Mouse (Mus musculus): ENCODE results near the gene Jdp2. TPM values are rescaled to one million over a fixed set of nuclear protein-coding genes. Genes with fewer than 3 reads are reported as not detected.

Jdp2 gene
- polyA plus RNA-seq, 1 experiment from 2014 or later = 16.1 TPM

GRCm38 (mm10) chr12:85668696-85669095 lies 69.9 kb downstream of the Jdp2 start:
- 91% methylated on average over 3 of the region's 3 CpGs for WGBS (ENCODE audit: missing documents)

GRCm38 (mm10) chr12:85670080-85670479 lies 71.3 kb downstream of the Jdp2 start:
- H3K36me3 ChIP-seq (ENCODE audit: inconsistent target) = no peaks in the 10 kb centered on the region
- no peaks in the 10 kb centered on the region for H3K79me2 ChIP-seq (ENCODE audit: inconsistent target)
- peak overlapping the region; percentile 33 for H3K27ac ChIP-seq
- WGBS (ENCODE audit: missing documents) = 4% methylated on average over 3 of the region's 3 CpGs
- no peak overlapping the region for H3K4me3 ChIP-seq (ENCODE audit: inconsistent target)

More at GRCm38 (mm10) chr12:85668696-85669095, 69.9 kb downstream of the Jdp2 start:
- no peaks in the 10 kb centered on the region for H3K79me2 ChIP-seq (ENCODE audit: inconsistent target)
- no peak overlapping the region for H3K27ac ChIP-seq
- H3K4me3 ChIP-seq (ENCODE audit: inconsistent target) = no peak overlapping the region
- no peaks in the 10 kb centered on the region for H3K36me3 ChIP-seq (ENCODE audit: inconsistent target)

- Histone ChIP-seq H3K79me2 (ENCODE audit: inconsistent target) (no peaks in the 10 kb centered on the region), H3K27ac (no peak overlapping the region), H3K36me3 (ENCODE audit: inconsistent target) (no peaks in the 10 kb centered on the region), H3K4me3 (ENCODE audit: inconsistent target) (no peak overlapping the region)
- WGBS (ENCODE audit: missing documents) = 28% methylated on average over 8 of the region's 8 CpGs
Observed at GRCm38 (mm10) chr12:85673914-85674313, 75.1 kb downstream of the Jdp2 start.

GRCm38 (mm10) chr12:85679117-85679516 lies 80.3 kb downstream of the Jdp2 start:
- Histone ChIP-seq H3K36me3 (ENCODE audit: inconsistent target) (no peaks in the 10 kb centered on the region), H3K27ac (no peak overlapping the region), H3K4me3 (ENCODE audit: inconsistent target) (no peak overlapping the region), H3K79me2 (ENCODE audit: inconsistent target) (no peaks in the 10 kb centered on the region)
- 92% methylated on average over 5 of the region's 5 CpGs for WGBS (ENCODE audit: missing documents)

GRCm38 (mm10) chr12:85679808-85680207 lies 81.0 kb downstream of the Jdp2 start:
- 78% methylated on average over 2 of the region's 2 CpGs for WGBS (ENCODE audit: missing documents)
- Histone ChIP-seq H3K27ac (no peak overlapping the region), H3K79me2 (ENCODE audit: inconsistent target) (no peaks in the 10 kb centered on the region), H3K36me3 (ENCODE audit: inconsistent target) (no peaks in the 10 kb centered on the region), H3K4me3 (ENCODE audit: inconsistent target) (no peak overlapping the region)

- Histone ChIP-seq H3K36me3 (ENCODE audit: inconsistent target) (no peaks in the 10 kb centered on the region), H3K4me3 (ENCODE audit: inconsistent target) (no peak overlapping the region), H3K27ac (no peak overlapping the region), H3K79me2 (ENCODE audit: inconsistent target) (no peaks in the 10 kb centered on the region; the same call in 1 of the 2 replicates)
- 64% methylated on average over 2 of the region's 2 CpGs for WGBS (ENCODE audit: missing documents)
Observed at GRCm38 (mm10) chr12:85682328-85682727, 83.5 kb downstream of the Jdp2 start.

GRCm38 (mm10) chr12:85684411-85685275 lies 85.8 kb downstream of the Jdp2 start:
- no peak overlapping the region for H3K27ac ChIP-seq
- peaks cover 10% of the 10 kb centered on the region for H3K36me3 ChIP-seq (ENCODE audit: inconsistent target)
- H3K79me2 ChIP-seq (ENCODE audit: inconsistent target) = no peaks in the 10 kb centered on the region; the same call in 1 of the 2 replicates
- WGBS (ENCODE audit: missing documents) = 95% methylated on average over 16 of the region's 16 CpGs
- no peak overlapping the region for H3K4me3 ChIP-seq (ENCODE audit: inconsistent target)

- H3K79me2 ChIP-seq (ENCODE audit: inconsistent target) = no peaks in the 10 kb centered on the region; the same call in 1 of the 2 replicates
- peaks cover 20% of the 10 kb centered on the region for H3K36me3 ChIP-seq (ENCODE audit: inconsistent target)
- H3K27ac ChIP-seq = peak within 1 kb of the TSS; percentile 46
- WGBS (ENCODE audit: missing documents) = 11% methylated on average over 21 of the region's 22 CpGs
- peak within 1 kb of the TSS; percentile 65 for H3K4me3 ChIP-seq (ENCODE audit: inconsistent target)
Observed at GRCm38 (mm10) chr12:85686466-85687216, 87.8 kb downstream of the Jdp2 start, which contains the start of gene Batf. Gene Batf, plus strand, starts transcription at chr12:85686669.

GRCm38 (mm10) chr12:85687217-85687533 lies 88.3 kb downstream of the Jdp2 start:
- Histone ChIP-seq H3K4me3 (ENCODE audit: inconsistent target) (peak overlapping the region; percentile 65), H3K36me3 (ENCODE audit: inconsistent target) (peaks cover 20% of the 10 kb centered on the region), H3K27ac (peak overlapping the region; percentile 46), H3K79me2 (ENCODE audit: inconsistent target) (no peaks in the 10 kb centered on the region; the same call in 1 of the 2 replicates)
- 13% methylated on average over 7 of the region's 7 CpGs for WGBS (ENCODE audit: missing documents)

- peaks cover 20% of the 10 kb centered on the region for H3K36me3 ChIP-seq (ENCODE audit: inconsistent target)
- WGBS (ENCODE audit: missing documents) = 38% methylated on average over 6 of the region's 6 CpGs
- H3K4me3 ChIP-seq (ENCODE audit: inconsistent target) = no peak overlapping the region
- no peak overlapping the region for H3K27ac ChIP-seq
- no peaks in the 10 kb centered on the region; the same call in 1 of the 2 replicates for H3K79me2 ChIP-seq (ENCODE audit: inconsistent target)
Observed at GRCm38 (mm10) chr12:85687846-85688245, 89.0 kb downstream of the Jdp2 start.

Other genes starting within 250 kb of the Jdp2 start
- gene Tmed10, start 224.2 kb upstream of the Jdp2 start, polyA plus RNA-seq (2018) = 317 to 419 TPM (median 387 TPM) in 3 replicates
- gene Fos, start 125.1 kb upstream of the Jdp2 start, polyA plus RNA-seq (2018) = 18.1 to 88.1 TPM (median 21.8 TPM) in 3 replicates
- gene Batf, start 87.6 kb downstream of the Jdp2 start, polyA plus RNA-seq (2018) = 11.9 to 29.8 TPM (median 21.9 TPM) in 3 replicates
- gene Flvcr2, start 147.5 kb downstream of the Jdp2 start, polyA plus RNA-seq (2018) = 0.04 to 0.32 TPM in 2 of 3 replicates, not detected in the other
- gene Erg28, start 225.5 kb downstream of the Jdp2 start, polyA plus RNA-seq (2018) = 33.1 to 50.4 TPM (median 49.4 TPM) in 3 replicates
- gene Ttll5, start 225.6 kb downstream of the Jdp2 start, polyA plus RNA-seq (2018) = 4.9 to 6.7 TPM (median 5.0 TPM) in 3 replicates

Data from macrophage (primary cell).